Mouse (Mus musculus) bone marrow macrophage, adult 2 months (primary cell): ENCODE data around the gene Lrch2. TPM values are rescaled to one million over a fixed set of nuclear protein-coding genes. Genes with fewer than 3 reads are reported as not detected.

ENCODE experiments used
- H3K27ac ChIP-seq: 2 replicates; pipeline ENCODE4 v1.5.1; 2012; ENCODE audit warnings: low read depth, low read length; ENCODE audit not compliant: insufficient read depth
- H3K4me1 ChIP-seq: 2 replicates; pipeline ENCODE4 v1.6.1; 2012; ENCODE audit warnings: low read length; ENCODE audit not compliant: control insufficient read depth, insufficient read depth
- H3K4me3 ChIP-seq: 2 replicates; pipeline ENCODE4 v1.5.1; 2012; ENCODE audit warnings: mild to moderate bottlenecking, low read length, moderate library complexity; ENCODE audit not compliant: insufficient read depth
- CTCF ChIP-seq: IDR thresholded peaks from 2 replicates; pipeline ENCODE4 v1.5.1; 2012; ENCODE audit warnings: low read depth, mild to moderate bottlenecking, low read length, moderate library complexity
- POLR2A ChIP-seq: IDR thresholded peaks from 2 replicates; pipeline ENCODE4 v1.6.1; 2012; ENCODE audit warnings: mild to moderate bottlenecking, low read depth, low read length, borderline replicate concordance
- polyA plus RNA-seq: library from polyadenylated mRNA; stranded (reverse); fragments of >200 nt; gene quantifications from 2 replicates; pipeline ENCODE4 v1.2.4, GENCODE M21; 2012; ENCODE audit not compliant: missing spikeins, insufficient read depth, insufficient read length

Gene Lrch2
- polyA plus RNA-seq, 1 experiment: not detected

DNA sequence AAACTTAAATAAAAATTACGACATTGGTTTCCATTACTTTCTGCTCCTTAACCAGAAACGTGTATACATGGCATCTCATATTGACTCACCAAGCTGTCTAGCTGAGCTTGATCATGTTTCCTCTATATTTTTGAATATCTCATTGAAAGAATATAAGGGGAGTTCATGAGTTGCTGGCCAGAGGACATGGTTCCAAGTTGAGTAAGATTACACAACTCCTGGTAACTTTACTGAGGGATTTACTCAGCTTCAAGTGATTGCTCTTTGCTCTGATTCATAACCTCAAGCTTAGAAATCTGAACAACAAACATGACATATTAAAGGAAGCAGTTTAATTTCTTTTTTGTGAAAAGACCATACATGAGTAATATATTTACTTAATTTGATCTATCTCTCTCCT lies 118.5 kb downstream of the Lrch2 start:
- TF ChIP-seq CTCF: no peak
- TF ChIP-seq POLR2A: no peak
- H3K4me3 ChIP-seq: no peak overlapping the region
- no peak overlapping the region for H3K27ac ChIP-seq
- no peaks in the 10 kb centered on the region for H3K4me1 ChIP-seq

DNA sequence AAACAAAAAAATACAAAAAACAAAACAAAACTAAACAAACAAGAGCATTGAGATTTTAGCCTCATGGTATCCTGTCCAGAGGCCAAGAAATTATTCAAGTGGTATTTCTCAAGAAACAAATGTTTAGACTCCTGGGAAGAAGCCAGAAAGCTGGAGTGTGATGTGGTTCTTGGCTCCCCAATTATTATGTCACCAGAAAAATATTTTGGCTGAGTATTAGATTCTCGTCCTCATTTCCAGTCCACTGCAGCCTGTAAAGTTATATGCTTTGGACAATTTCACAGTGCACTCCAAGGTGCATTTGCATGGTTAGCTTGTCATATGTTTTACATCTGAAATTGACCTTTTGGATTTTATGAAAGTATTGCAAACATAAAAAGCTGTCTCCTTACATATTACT lies 124.1 kb downstream of the Lrch2 start:
- Histone ChIP-seq H3K4me1 (no peaks in the 10 kb centered on the region), H3K4me3 (no peak overlapping the region), H3K27ac (no peak overlapping the region)
- no peak for TF ChIP-seq POLR2A
- TF ChIP-seq CTCF: no peak

DNA sequence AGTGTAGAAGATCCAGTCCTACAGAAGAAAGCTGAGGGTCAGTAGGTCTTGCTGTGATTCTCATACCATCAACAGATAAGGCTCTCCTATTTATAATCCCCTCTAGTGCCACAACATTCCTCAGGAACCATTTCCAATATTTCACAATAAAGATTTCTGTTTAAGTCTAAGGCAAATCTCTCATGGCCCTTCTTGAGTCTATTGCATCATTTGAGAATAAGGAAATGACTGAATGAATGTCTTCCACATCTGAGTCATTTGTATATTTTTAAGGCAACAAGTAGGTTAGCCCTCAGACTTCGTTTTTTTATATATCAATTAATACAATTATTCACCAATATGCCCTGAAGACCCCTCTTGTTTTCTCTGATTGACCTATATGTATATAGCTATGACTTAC lies 124.8 kb downstream of the Lrch2 start, which contains the start of gene Il13ra2:
Gene Il13ra2 (minus strand): TSS at position 64 of the 400 bp plus-strand sequence.
- TF ChIP-seq CTCF (no peak), POLR2A (no peak)
- Histone ChIP-seq H3K27ac (no peak within 1 kb of the TSS), H3K4me3 (no peak within 1 kb of the TSS), H3K4me1 (no peaks in the 10 kb centered on the region)

Other genes starting within 250 kb of the Lrch2 start
- gene Il13ra2, start 124.9 kb downstream of the Lrch2 start, polyA plus RNA-seq: not detected in 2 replicates
- gene Vmn1r239-ps, start 100.4 kb downstream of the Lrch2 start, polyA plus RNA-seq: not detected in 2 replicates
- gene Gm15128, start 211.9 kb upstream of the Lrch2 start, polyA plus RNA-seq: not detected in 2 replicates